Mouse (Mus musculus) embryonic facial prominence, embryonic 11.5 days (tissue): Measurements from ENCODE around the gene Hoxa1. TPM values are rescaled to one million over a fixed set of nuclear protein-coding genes. Genes with fewer than 3 reads are reported as not detected.
A peak's percentile ranks its signal among the peaks of the same experiment; 100 is the strongest.

Source experiments
- ATAC-seq: fragments of 200-750 bp; cut with Nextera tagmentation; replicated peaks from 2 replicates; pipeline ENCODE4 v1.8.0; 2017; ENCODE audit warnings: low read depth; ENCODE audit not compliant: insufficient number of reproducible peaks, low FRiP score, low TSS enrichment
- DNase-seq: peaks from one replicate; pipeline ENCODE4 v3.0.0-alpha.2; 2015; ENCODE audit warnings: low spot score
- H3K27ac ChIP-seq: fragments of 300-500 bp; sonication (generic); replicated peaks from 2 replicates; pipeline ENCODE4 v1.5.1; 2014; ENCODE audit warnings: mild to moderate bottlenecking, low read depth, low read length, control low read depth
- H3K27me3 ChIP-seq: fragments of 300-500 bp; sonication (generic); 2 replicates; pipeline ENCODE4 v1.6.1; 2014; ENCODE audit warnings: mild to moderate bottlenecking, low read length, moderate library complexity, mixed read lengths; ENCODE audit not compliant: control insufficient read depth, insufficient read depth
- H3K36me3 ChIP-seq: fragments of 300-500 bp; sonication (generic); replicated peaks from 2 replicates; pipeline ENCODE4 v1.6.1; 2014; ENCODE audit warnings: low read depth, mild to moderate bottlenecking, low read length, moderate library complexity, mixed read lengths; ENCODE audit not compliant: control insufficient read depth, insufficient read depth
- H3K4me1 ChIP-seq: fragments of 300-500 bp; sonication (generic); 2 replicates; pipeline ENCODE4 v1.6.1; 2014; ENCODE audit warnings: low read length, mixed read lengths; ENCODE audit not compliant: control insufficient read depth, insufficient read depth
- H3K4me2 ChIP-seq: fragments of 300-500 bp; sonication (generic); 2 replicates; pipeline ENCODE4 v1.6.1; 2014; ENCODE audit warnings: low read depth, mild to moderate bottlenecking, control low read depth, low read length, moderate library complexity
- H3K4me3 ChIP-seq: fragments of 300-500 bp; sonication (generic); 2 replicates; pipeline ENCODE4 v1.5.1; 2014; ENCODE audit warnings: low read depth, low read length, control low read depth
- H3K9ac ChIP-seq: fragments of 300-500 bp; sonication (generic); replicated peaks from 2 replicates; pipeline ENCODE4 v1.6.1; 2014; ENCODE audit warnings: mild to moderate bottlenecking, control low read depth, low read length
- H3K9me3 ChIP-seq: fragments of 300-500 bp; sonication (generic); replicated peaks from 2 replicates; pipeline ENCODE4 v1.6.1; 2016; ENCODE audit warnings: mild to moderate bottlenecking, low read length, inconsistent platforms, mixed read lengths; ENCODE audit not compliant: control insufficient read depth
- WGBS: fragments of 180-500 bp; shearing (Covaris S2); extraction: QIAGEN DNeasy Blood & Tissue Kit; methylation state at CpG from one replicate; pipeline ENCODE4 v1.1.7; 2014; 5-methylcytosine and 5-hydroxymethylcytosine counted together
- polyA plus RNA-seq: library from polyadenylated mRNA; unstranded; fragments of >200 nt; fragmentation: Nextera tagmentation; extraction: Ambion mirVana; gene quantifications from 2 replicates; pipeline ENCODE4 v1.2.1, GENCODE M21; 2014

Gene Hoxa1
- polyA plus RNA-seq, 1 experiment from 2014 or later: 1.1 TPM

DNA sequence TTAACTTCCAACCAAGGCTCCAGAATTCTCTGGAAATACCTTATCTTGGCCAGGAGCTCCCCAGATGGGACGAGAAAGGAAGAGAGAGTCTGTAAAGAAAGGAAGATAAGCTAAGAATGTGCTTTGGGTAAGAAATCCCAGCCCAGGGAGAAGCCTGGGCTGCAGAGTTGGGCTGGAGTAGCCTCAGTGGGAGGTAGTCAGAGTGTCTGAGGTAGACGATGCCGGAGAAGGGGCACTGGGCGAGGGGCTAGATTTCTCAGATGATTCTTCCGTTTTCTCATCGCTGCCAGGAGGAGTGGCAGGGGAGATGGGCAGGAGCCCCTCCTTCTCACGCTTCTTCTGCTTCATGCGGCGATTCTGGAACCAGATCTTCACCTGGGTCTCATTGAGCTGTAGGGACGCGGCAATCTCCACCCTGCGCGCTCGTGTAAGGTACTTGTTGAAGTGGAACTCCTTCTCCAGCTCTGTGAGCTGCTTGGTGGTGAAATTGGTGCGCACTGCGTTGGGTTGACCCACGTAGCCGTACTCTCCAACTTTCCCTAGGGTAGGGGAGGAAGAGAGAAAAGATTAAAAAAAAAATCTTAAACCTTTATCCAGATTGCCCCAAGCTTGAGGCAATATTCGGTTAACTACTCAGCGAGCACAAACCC is 1.4 kb downstream of the Hoxa1 start:
- H3K4me3 ChIP-seq: no peak overlapping the region
- H3K27ac ChIP-seq: no peak overlapping the region
- ATAC-seq (no peak), DNase-seq (no peak)
- no peaks in the 10 kb centered on the region; the same call in 1 of the 2 replicates for H3K4me1 ChIP-seq
- H3K9me3 ChIP-seq: no peaks in the 10 kb centered on the region
- H3K4me2 ChIP-seq: no peak overlapping the region
- no peaks in the 10 kb centered on the region for H3K36me3 ChIP-seq
- no peak overlapping the region for H3K9ac ChIP-seq
- H3K27me3 ChIP-seq: peaks cover 84% of the 10 kb centered on the region
- WGBS: 1% methylated on average over 20 of the region's 20 CpGs

DNA sequence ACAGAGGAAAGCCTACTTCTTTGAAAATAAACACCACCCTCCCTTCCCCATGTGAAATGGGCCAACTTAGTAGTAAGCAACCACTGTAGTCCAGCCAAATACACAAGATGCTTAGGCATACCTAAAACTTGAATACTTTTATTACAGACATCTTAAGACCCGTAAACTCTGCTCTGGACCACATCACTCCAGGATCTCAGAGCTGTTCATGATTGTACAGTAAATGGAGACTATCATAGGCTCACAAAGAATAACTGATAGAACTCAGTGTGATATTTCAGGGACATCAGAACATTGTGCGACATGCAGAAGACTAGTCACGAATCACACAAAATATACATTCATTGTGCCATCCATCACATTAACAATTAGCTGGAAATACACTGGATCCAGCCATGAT is 2.6 kb downstream of the Hoxa1 start:
- DNase-seq (no peak), ATAC-seq (no peak)
- Histone ChIP-seq H3K4me2 (no peak overlapping the region), H3K27ac (no peak overlapping the region), H3K4me3 (no peak overlapping the region), H3K9me3 (no peaks in the 10 kb centered on the region), H3K4me1 (peaks cover 2% of the 10 kb centered on the region; the same call in 1 of the 2 replicates), H3K9ac (no peak overlapping the region), H3K27me3 (peaks cover 85% of the 10 kb centered on the region), H3K36me3 (no peaks in the 10 kb centered on the region)
- WGBS: 38% methylated on average over 3 of the region's 3 CpGs

DNA sequence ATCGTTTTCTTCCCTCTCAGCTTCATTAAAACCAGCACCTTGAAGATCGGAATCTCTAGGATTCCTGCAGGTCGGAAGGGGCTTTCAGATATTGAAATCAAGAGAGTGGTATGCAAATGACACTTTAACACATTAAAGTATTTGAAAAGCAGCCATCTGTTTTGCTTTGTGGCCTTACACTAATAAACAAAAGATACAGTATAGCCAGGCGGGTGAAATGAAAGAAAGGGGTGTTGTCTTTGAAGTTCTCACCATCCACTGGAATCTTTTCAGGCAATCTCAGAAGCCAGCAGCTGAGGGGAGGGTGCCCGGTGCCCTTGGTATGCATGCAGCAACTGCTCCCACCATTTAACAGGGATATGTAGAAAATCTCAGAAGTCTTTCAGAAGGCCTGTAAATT is 4.1 kb downstream of the Hoxa1 start:
- no peak for DNase-seq
- peaks cover 83% of the 10 kb centered on the region for H3K27me3 ChIP-seq
- H3K4me2 ChIP-seq: no peak overlapping the region
- no peak for ATAC-seq
- no peak overlapping the region for H3K9ac ChIP-seq
- no peak overlapping the region for H3K27ac ChIP-seq
- H3K4me1 ChIP-seq: peaks cover 3% of the 10 kb centered on the region; the same call in 1 of the 2 replicates
- H3K4me3 ChIP-seq: no peak overlapping the region
- 6% methylated on average over 5 of the region's 5 CpGs for WGBS
- H3K9me3 ChIP-seq: no peaks in the 10 kb centered on the region
- no peaks in the 10 kb centered on the region for H3K36me3 ChIP-seq

DNA sequence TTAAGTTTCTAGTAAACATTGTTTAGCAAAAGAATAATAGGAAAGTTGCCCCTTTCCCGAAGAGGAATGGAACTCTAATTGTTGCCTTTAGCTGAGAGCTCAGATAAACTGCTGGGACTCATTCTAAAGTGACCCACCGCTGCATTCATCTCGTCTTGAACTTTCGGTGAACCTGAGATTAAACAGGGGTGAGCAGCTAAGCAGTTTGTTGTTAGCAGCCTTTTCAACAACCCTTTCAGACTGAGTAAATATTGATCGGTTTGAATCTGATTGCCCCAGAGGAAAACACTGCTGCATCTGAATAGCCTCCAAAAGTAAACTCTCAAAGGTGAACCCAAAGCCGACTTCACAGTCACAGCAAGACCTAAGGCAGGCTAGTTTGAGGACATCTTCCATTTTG is 4.8 kb downstream of the Hoxa1 start:
- no peak overlapping the region for H3K9ac ChIP-seq
- no peaks in the 10 kb centered on the region for H3K36me3 ChIP-seq
- peak; percentile 24 for DNase-seq
- under 1% methylated on average over 6 of the region's 6 CpGs for WGBS
- no peak overlapping the region for H3K4me3 ChIP-seq
- no peak overlapping the region for H3K4me2 ChIP-seq
- H3K27me3 ChIP-seq: peaks cover 76% of the 10 kb centered on the region
- no peak overlapping the region for H3K27ac ChIP-seq
- 0 out of 2 replicates have a peak, but pooled peaks cover 3% of the 10 kb centered on the region for H3K4me1 ChIP-seq
- no peaks in the 10 kb centered on the region for H3K9me3 ChIP-seq
- no peak for ATAC-seq

DNA sequence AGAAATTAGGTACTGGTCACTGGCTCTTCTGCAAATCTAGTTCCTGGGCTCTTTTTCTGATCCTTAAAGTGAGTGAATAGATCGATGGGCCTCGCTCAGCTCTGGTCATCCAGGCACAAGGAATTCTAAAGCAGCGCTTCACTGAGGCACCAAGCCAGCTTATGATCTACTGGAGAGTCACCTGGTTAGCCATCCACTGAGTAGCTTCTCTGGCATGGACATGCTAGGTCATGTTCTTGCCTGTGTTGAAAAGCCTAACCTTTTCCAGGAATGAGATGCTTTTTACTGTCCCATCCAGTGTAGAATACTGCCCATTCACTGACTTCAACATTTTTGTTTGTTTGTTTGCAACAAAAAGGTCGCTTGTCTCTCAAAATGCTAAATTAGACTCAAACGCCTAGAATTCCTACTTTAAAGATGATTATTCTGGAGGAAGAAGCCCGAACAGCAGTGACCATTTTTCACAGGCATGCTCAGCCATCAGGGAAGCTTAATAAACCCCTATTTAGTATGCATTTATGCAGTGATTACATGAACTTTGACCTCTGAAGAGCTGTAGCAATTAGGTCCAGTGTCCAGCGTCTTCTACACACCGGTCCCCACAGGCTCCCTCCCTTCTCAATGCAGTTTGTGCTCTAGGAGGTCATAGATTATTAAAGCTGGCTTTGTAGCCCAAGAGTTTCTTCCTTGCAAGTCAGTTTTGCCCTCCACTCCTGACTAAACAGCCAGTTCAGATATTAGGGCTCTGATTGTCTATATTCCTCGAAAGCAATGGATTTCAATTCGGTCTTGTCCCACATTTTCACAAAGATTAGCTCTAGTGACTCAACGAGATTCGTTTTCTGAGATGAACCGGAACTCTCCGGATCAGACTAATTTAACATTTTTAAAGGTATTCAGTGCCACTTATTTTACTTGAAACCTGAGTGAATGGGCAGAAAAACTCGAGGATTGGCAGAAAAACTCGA is 5.6 kb downstream of the Hoxa1 start:
- Histone ChIP-seq H3K9me3 (no peaks in the 10 kb centered on the region), H3K4me3 (no peak overlapping the region), H3K4me1 (0 out of 2 replicates have a peak, but pooled peaks cover 3% of the 10 kb centered on the region), H3K27me3 (peaks cover 69% of the 10 kb centered on the region), H3K36me3 (no peaks in the 10 kb centered on the region), H3K9ac (no peak overlapping the region), H3K27ac (no peak overlapping the region), H3K4me2 (no peak overlapping the region)
- DNase-seq (no peak), ATAC-seq (no peak)
- WGBS: 2% methylated on average over 16 of the region's 16 CpGs

DNA sequence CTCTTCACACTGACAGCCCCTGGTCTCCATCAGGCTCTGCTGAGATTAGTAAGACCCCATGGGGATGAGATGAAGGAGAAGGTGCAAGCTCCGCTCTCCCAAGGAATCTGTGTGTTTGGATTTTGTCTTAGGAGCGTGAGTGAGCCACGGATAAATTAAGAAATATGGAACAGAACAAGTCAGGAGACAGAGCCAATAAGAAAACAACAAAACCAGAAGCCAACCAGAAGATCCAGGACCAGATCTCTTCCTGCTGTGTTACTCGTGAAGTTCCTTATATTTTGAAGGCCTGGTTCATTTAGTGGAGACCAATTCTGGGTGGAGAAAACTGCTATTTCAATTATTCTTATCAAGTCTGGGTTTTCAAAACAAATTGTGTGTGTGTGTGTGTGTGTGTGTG is 6.5 kb downstream of the Hoxa1 start:
- Histone ChIP-seq H3K4me2 (no peak overlapping the region), H3K27me3 (peaks cover 60% of the 10 kb centered on the region), H3K9me3 (no peaks in the 10 kb centered on the region), H3K36me3 (no peaks in the 10 kb centered on the region), H3K27ac (no peak overlapping the region), H3K4me1 (0 out of 2 replicates have a peak, but pooled peaks cover 3% of the 10 kb centered on the region), H3K4me3 (no peak overlapping the region), H3K9ac (no peak overlapping the region)
- DNase-seq: no peak
- ATAC-seq: no peak
- WGBS: 4% methylated on average over 4 of the region's 4 CpGs

DNA sequence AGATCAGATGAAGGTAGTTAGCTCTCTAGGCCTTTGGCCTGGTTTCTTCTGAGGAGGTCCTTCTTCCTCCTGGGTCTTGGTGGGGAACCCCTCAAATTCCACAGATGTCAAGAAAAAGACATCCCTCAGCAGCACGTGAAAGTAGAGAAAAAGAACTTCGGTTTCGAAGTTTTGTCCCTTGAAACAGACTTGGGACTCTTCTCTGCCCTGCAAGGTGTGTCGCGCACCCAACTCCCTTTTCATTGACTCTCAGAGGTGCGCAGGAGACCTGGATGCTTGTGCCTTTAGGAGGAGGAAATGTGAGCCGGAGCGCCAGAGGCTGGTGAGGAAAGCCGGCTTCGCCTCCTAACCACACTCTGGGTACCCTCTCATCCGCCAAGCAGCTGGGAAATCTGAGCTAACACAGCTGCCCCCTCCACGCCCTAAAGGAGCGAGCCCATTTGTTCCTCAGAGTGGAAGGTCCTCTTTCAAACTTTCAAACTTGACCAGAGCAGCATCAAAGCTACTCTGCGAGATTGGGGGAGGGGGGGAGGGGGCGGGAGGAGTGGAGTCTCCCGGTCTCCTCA is 7.6 kb downstream of the Hoxa1 start:
- H3K4me1 ChIP-seq: 0 out of 2 replicates have a peak, but pooled peaks cover 3% of the 10 kb centered on the region
- DNase-seq: peak; percentile 56
- H3K27ac ChIP-seq: no peak overlapping the region
- no peaks in the 10 kb centered on the region for H3K36me3 ChIP-seq
- H3K9me3 ChIP-seq: no peaks in the 10 kb centered on the region
- 4% methylated on average over 16 of the region's 16 CpGs for WGBS
- no peak overlapping the region for H3K4me3 ChIP-seq
- H3K9ac ChIP-seq: no peak overlapping the region
- no peak overlapping the region for H3K4me2 ChIP-seq
- peaks cover 51% of the 10 kb centered on the region for H3K27me3 ChIP-seq
- no peak for ATAC-seq
